Mouse (Mus musculus): ENCODE measurements at regions not wholly inside any gene's neighbourhood (a gene's known extent, or its start where the extent isn't known, plus 50 kb on each side); places are given as distances from the start of the nearest gene placed in this dataset.

GRCm38 (mm10) chr12:39587204-39587909 lies 450.5 kb downstream of the Arl4a start:
- no peak for DNase-seq

- DNase-seq = no peak
These were observed 451.7 kb downstream of the Arl4a start for GRCm38 (mm10) chr12:39586163-39586562.

- no peak for DNase-seq
These were observed 460.2 kb downstream of the Arl4a start for GRCm38 (mm10) chr12:39577610-39578009.

- no peak for DNase-seq
These were observed 465.0 kb downstream of the Arl4a start for GRCm38 (mm10) chr12:39572802-39573201.

GRCm38 (mm10) chr12:39572147-39572546 lies 465.7 kb downstream of the Arl4a start:
- no peak for DNase-seq

GRCm38 (mm10) chr12:39560734-39561446 lies 476.9 kb downstream of the Arl4a start:
- DNase-seq = no peak

GRCm38 (mm10) chr12:39558491-39558890 lies 479.3 kb downstream of the Arl4a start:
- no peak for DNase-seq

GRCm38 (mm10) chr12:39536326-39536725 lies 501.5 kb downstream of the Arl4a start:
- no peak for DNase-seq

- no peak for DNase-seq
These were observed 509.7 kb downstream of the Arl4a start for GRCm38 (mm10) chr12:39528121-39528520.

GRCm38 (mm10) chr12:39527216-39527600 lies 510.6 kb downstream of the Arl4a start:
- no peak for DNase-seq

GRCm38 (mm10) chr12:39526535-39527215 lies 511.1 kb downstream of the Arl4a start:
- no peak for DNase-seq

- DNase-seq = no peak
These were observed 522.1 kb downstream of the Arl4a start for GRCm38 (mm10) chr12:39515690-39516089.

GRCm38 (mm10) chr12:39510855-39511254 lies 527.0 kb downstream of the Arl4a start:
- DNase-seq = no peak

GRCm38 (mm10) chr12:39510073-39510812 lies 527.6 kb downstream of the Arl4a start:
- peak; percentile 58 to 64 for DNase-seq

- peak; percentile 17 to 24 for DNase-seq
These were observed 541.6 kb downstream of the Arl4a start for GRCm38 (mm10) chr12:39496203-39496602.

- peak; percentile 10 to 48 for DNase-seq
These were observed 544.1 kb downstream of the Arl4a start for GRCm38 (mm10) chr12:39493578-39494218.

GRCm38 (mm10) chr12:39493114-39493513 lies 544.7 kb downstream of the Arl4a start:
- no peak for DNase-seq

GRCm38 (mm10) chr12:39472984-39473383 lies 564.8 kb downstream of the Arl4a start:
- no peak for DNase-seq

Data from adrenal gland, postnatal 36 days (tissue).